In the genomic region with DNA sequence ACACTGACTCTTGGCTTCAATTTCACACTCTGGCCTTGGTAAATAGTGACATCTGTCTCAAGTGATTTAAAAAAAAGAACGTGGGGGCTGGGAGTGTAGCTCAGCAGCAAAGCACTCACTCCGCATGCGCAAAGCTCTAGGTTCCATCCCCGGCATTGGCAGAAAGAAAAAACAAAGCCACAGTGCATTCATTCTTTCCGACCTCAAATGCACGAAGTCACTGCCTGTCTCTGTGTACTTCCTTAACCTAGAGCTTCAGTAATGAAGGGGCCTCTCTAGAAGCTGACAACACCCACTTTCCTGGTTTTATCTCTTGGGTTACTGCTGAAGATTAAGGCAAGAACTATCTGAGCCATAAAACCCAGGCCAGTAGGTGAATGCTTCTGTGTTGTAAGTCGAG, we compare ENCODE assay signal across 11 mouse cellular contexts. TPM values are rescaled to one million over a fixed set of nuclear protein-coding genes. Genes with fewer than 3 reads are reported as not detected.
DNase-seq lines count a peak whose midpoint lies in the region; ATAC-seq and TF ChIP-seq lines count a peak whose summit lies in the region.
"Had no signal": no experiment of that assay in that cellular context is flagged by ENCODE, and none has a peak within 500 bp of the region (broad histone marks: within the 10 kb centered on the region; RNA-seq: fewer than 3 reads in every experiment).

No protein-coding gene starts in this region.

- H3K27me3 ChIP-seq in forebrain, postnatal 0 days (ENCODE audit: insufficient read depth, low read length) = no peaks in the 10 kb centered on the region

- 19% methylated on average over 7 of the region's 7 CpGs for WGBS in forebrain, postnatal 0 days

- H3K36me3 ChIP-seq in forebrain, postnatal 0 days (ENCODE audit: insufficient read depth) = peaks cover 8% of the 10 kb centered on the region

- ATAC-seq in forebrain, postnatal 0 days = peak; percentile 61; the same call in 1 of the 2 replicates

- H3K27ac ChIP-seq in forebrain, postnatal 0 days (ENCODE audit: low read depth, low read length) = peak overlapping the region; percentile 45; the same call in 1 of the 2 replicates

- intact Hi-C loops in gastrocnemius, postnatal 36 days (cut with DNase I) = loop anchor here (10.0 kb wide), 1 partner anchor 299 kb away; no protein-coding TSS in a partner anchor

- no peak overlapping the region for H3K4me2 ChIP-seq in forebrain, postnatal 0 days (ENCODE audit: low read depth)

- no peak overlapping the region for H3K4me3 ChIP-seq in forebrain, postnatal 0 days (ENCODE audit: low read depth, low read length)

- no peak overlapping the region for H3K9ac ChIP-seq in forebrain, postnatal 0 days

- H3K4me1 ChIP-seq in forebrain, postnatal 0 days (ENCODE audit: insufficient read depth) = peaks cover 7% of the 10 kb centered on the region; the same call in 1 of the 2 replicates

- peak; percentile 32 to 75 for DNase-seq in layer of hippocampus, adult 18-20 months (ENCODE audit: low spot score in 2 of 2)
- no peak for DNase-seq in layer of hippocampus, postnatal 25 days (ENCODE audit: extremely low spot score in 1 of 2, low spot score in 1 of 2)
- peak; percentile 72 for DNase-seq in R1 (ENCODE audit: low read depth, low spot score)
- peak; percentile 70 for DNase-seq in forebrain, postnatal 0 days
- DNase-seq in telencephalon, adult 2 months (ENCODE audit: low read depth, low spot score) = peak; percentile 32
- DNase-seq in spleen, postnatal 14 days (ENCODE audit: low spot score in 2 of 2) = no peak
- no peak for DNase-seq in gastrocnemius, postnatal 36 days
- DNase-seq: cerebellum, adult 8-10 months; right cerebral cortex, adult 18-20 months had no signal

- TF ChIP-seq CTCF in forebrain, postnatal 0 days (IDR thresholded peaks at IDR 0.05; ENCODE audit: low read depth) = no peak

- no peaks in the 10 kb centered on the region for H3K9me3 ChIP-seq in forebrain, postnatal 0 days (ENCODE audit: low read length)

RNA-seq across cellular contexts. Expression of a gene that starts 45.4 kb away (rescaled TPM):
- 10 to 100 TPM; 88.6 to 99.8 TPM for total RNA-seq in layer of hippocampus, adult 18-20 months (2021)
- total RNA-seq in layer of hippocampus, postnatal 25 days (2021) = 100 to 1,000 TPM; 102 to 107 TPM
- 97.3 and 121 TPM in 2 replicates for total RNA-seq in forebrain, postnatal 0 days (2014; rRNA removed)
- 49.3 and 57.8 TPM in 2 replicates for polyA plus RNA-seq in forebrain, postnatal 0 days (2015; fragmentation: Nextera tagmentation; extraction: Ambion mirVana)
- 10 to 100 TPM; 45.7 to 47.4 TPM for total RNA-seq in gastrocnemius, postnatal 36 days (2021)

RNA-seq across cellular contexts. Expression of a gene that starts 57.4 kb away (rescaled TPM):
- total RNA-seq in layer of hippocampus, adult 18-20 months (2021) = 100 to 1,000 TPM; 320 to 358 TPM
- total RNA-seq in layer of hippocampus, postnatal 25 days (2021) = 100 to 1,000 TPM; 255 to 273 TPM
- total RNA-seq in forebrain, postnatal 0 days (2014; rRNA removed) = 5.3 and 5.5 TPM in 2 replicates
- polyA plus RNA-seq in forebrain, postnatal 0 days (2015; fragmentation: Nextera tagmentation; extraction: Ambion mirVana) = 1.3 and 1.6 TPM in 2 replicates
- total RNA-seq in gastrocnemius, postnatal 36 days (2021) = under 1 TPM; 0.33 to 0.74 TPM
- total RNA-seq: megakaryocyte, adult 5-6 weeks had no signal
- polyA plus RNA-seq: large intestine, adult 2 months had no signal

Comparison
In these comparisons a context has a peak if more than half of its experiments do, and no peak if none do; other contexts are left out.
1. DNase-seq: peak in layer of hippocampus, adult 18-20 months (2 of 2), R1 (single experiment), forebrain, postnatal 0 days (single experiment) and telencephalon, adult 2 months (single experiment); none in layer of hippocampus, postnatal 25 days (0 of 2), spleen, postnatal 14 days (0 of 2) and gastrocnemius, postnatal 36 days (0 of 2).
2. RNA of a gene that starts 57.4 kb away (total RNA-seq): 320 to 358 TPM in layer of hippocampus, adult 18-20 months and 255 to 273 TPM in layer of hippocampus, postnatal 25 days; 5.3 to 5.5 TPM in forebrain, postnatal 0 days and 0.33 to 0.74 TPM in gastrocnemius, postnatal 36 days; every median in the first group is over 10 times any median in the second.